Mouse (Mus musculus): Measurements from ENCODE around the gene Tmem256. TPM values are rescaled to one million over a fixed set of nuclear protein-coding genes. Genes with fewer than 3 reads are reported as not detected.
"Not testable (repeated sequence)": the region's sequence is repeated elsewhere in the genome, so short reads cannot be mapped to it uniquely, and the experiment has no call there.

Gene Tmem256
- polyA plus RNA-seq, 2 experiments from 2014 or later, result 93.2 to 114 TPM

- no peak for ATAC-seq
These were observed 20.0 kb downstream of the Tmem256 start, which contains the start of gene Tnk1 for GRCm38 (mm10) chr11:69858113-69858998. Tnk1 (minus strand) TSS chr11:69858730.

GRCm38 (mm10) chr11:69863729-69864128, 25.4 kb downstream of the Tmem256 start:
- ATAC-seq, result not testable (repeated sequence)

- ATAC-seq, result no peak
These were observed 26.0 kb downstream of the Tmem256 start for GRCm38 (mm10) chr11:69864138-69864860.

- ATAC-seq, result no peak
These were observed 27.2 kb downstream of the Tmem256 start for GRCm38 (mm10) chr11:69865561-69865960.

- no peak for ATAC-seq
These were observed 29.0 kb downstream of the Tmem256 start for GRCm38 (mm10) chr11:69867335-69867734.

GRCm38 (mm10) chr11:69870289-69871069, 32.2 kb downstream of the Tmem256 start:
- no peak for ATAC-seq

GRCm38 (mm10) chr11:69871822-69872221, 33.5 kb downstream of the Tmem256 start:
- no peak for ATAC-seq

GRCm38 (mm10) chr11:69872451-69872850, 34.1 kb downstream of the Tmem256 start:
- ATAC-seq, result no peak

- peak; percentile 38 for ATAC-seq
These were observed 37.9 kb downstream of the Tmem256 start for GRCm38 (mm10) chr11:69876186-69876585.

- ATAC-seq, result peak; percentile 56
These were observed 38.6 kb downstream of the Tmem256 start for GRCm38 (mm10) chr11:69876867-69877266.

GRCm38 (mm10) chr11:69877878-69878277, 39.6 kb downstream of the Tmem256 start, which contains the start of gene Tmem95:
Tmem95 (minus strand) TSS chr11:69878018.
- no peak for ATAC-seq

GRCm38 (mm10) chr11:69878399-69878798, 40.1 kb downstream of the Tmem256 start:
- ATAC-seq, result no peak

- no peak for ATAC-seq
These were observed 40.6 kb downstream of the Tmem256 start for GRCm38 (mm10) chr11:69878952-69879351.

GRCm38 (mm10) chr11:69879711-69880110, 41.4 kb downstream of the Tmem256 start:
- ATAC-seq, result no peak

GRCm38 (mm10) chr11:69880506-69880852, 42.2 kb downstream of the Tmem256 start:
- ATAC-seq, result peak; percentile 49

GRCm38 (mm10) chr11:69880853-69881603, 42.7 kb downstream of the Tmem256 start, which contains the start of gene Kctd11:
Kctd11 (minus strand) TSS chr11:69881406.
- peak; percentile 60 for ATAC-seq

- no peak for ATAC-seq
These were observed 43.7 kb downstream of the Tmem256 start for GRCm38 (mm10) chr11:69881787-69882670.

GRCm38 (mm10) chr11:69883066-69883465, 44.8 kb downstream of the Tmem256 start:
- ATAC-seq, result no peak

GRCm38 (mm10) chr11:69883527-69884151, 45.3 kb downstream of the Tmem256 start:
- ATAC-seq, result no peak

GRCm38 (mm10) chr11:69884240-69884639, 45.9 kb downstream of the Tmem256 start:
- ATAC-seq, result no peak

All from CD4-positive, CD25-positive, alpha-beta regulatory T cell, adult 4 months (primary cell).